In the genomic region with DNA sequence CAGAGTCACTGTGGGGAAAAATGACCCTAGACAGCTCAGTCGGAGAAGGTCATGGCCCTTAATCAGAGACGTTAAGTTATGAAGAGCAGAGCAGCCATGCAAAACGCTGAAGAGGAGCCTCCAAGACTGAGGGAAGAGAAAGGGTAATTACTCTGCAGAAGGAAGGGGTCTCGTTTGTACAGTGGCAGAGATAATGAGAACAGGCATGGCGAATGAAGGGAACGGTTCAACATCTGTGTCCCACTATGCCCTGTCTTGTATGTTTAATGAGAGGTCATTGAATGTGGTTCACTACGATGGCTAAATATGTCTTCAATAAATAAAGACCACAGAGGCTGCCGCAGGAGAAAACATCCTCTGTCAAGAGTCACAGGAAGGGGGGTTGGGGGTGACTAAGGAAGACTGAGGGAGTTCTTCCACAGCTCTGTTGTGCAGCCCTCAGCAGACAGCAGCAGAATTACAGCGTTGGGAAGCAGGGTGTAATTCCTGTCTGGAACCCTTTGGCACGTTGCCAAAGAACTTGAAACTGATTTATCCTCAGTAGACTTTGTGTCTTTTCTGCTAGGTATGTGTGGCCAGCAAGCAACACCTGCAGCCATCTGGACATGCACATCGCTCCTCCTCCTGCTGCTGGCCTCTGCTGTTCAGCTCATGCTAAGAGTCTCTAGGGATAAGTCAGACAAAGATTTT, we compare ENCODE assay signal across 10 mouse cellular contexts.
DNase-seq lines count a peak whose midpoint lies in the region; ATAC-seq and TF ChIP-seq lines count a peak whose summit lies in the region.
"Had no signal": no experiment of that assay in that cellular context is flagged by ENCODE, and none has a peak within 500 bp of the region (broad histone marks: within the 10 kb centered on the region; RNA-seq: fewer than 3 reads in every experiment).

No protein-coding gene starts in this region.

- no peak overlapping the region for H3K27ac ChIP-seq in heart, adult 2 months
- no peak overlapping the region for H3K27ac ChIP-seq in heart, embryonic 12.5 days (ENCODE audit: poor library complexity, severe bottlenecking)
- no peak overlapping the region for H3K27ac ChIP-seq in embryonic facial prominence, embryonic 14.5 days (replicated peaks; ENCODE audit: low read depth, low read length)
- no peak overlapping the region for H3K27ac ChIP-seq in kidney, embryonic 15.5 days
- H3K27ac ChIP-seq in midbrain, postnatal 0 days (ENCODE audit: low read depth, low read length), result no peak overlapping the region
- H3K27ac ChIP-seq in layer of hippocampus, adult 2 months, result no peak overlapping the region
- H3K27ac ChIP-seq: liver, embryonic 13.5 days had no signal

- no peak for ATAC-seq in heart, embryonic 12.5 days (ENCODE audit: insufficient number of reproducible peaks, low FRiP score)
- ATAC-seq in embryonic facial prominence, embryonic 14.5 days (ENCODE audit: low read depth), result peak; percentile 93
- ATAC-seq in kidney, embryonic 15.5 days (replicated peaks; ENCODE audit: low FRiP score), result peak; percentile 94
- no peak for ATAC-seq in midbrain, postnatal 0 days (ENCODE audit: low FRiP score)
- no peak for ATAC-seq in erythroblast, adult 5-6 weeks (replicated peaks; ENCODE audit: low FRiP score, poor library complexity, severe bottlenecking)

- no peak overlapping the region for H3K4me2 ChIP-seq in heart, embryonic 12.5 days
- H3K4me2 ChIP-seq in embryonic facial prominence, embryonic 14.5 days (ENCODE audit: low read depth, low read length), result no peak overlapping the region
- H3K4me2 ChIP-seq in kidney, embryonic 15.5 days, result peak overlapping the region; percentile 16; the same call in 1 of the 2 replicates
- no peak overlapping the region for H3K4me2 ChIP-seq in midbrain, postnatal 0 days (ENCODE audit: low read depth, low read length, poor library complexity, severe bottlenecking)
- H3K4me2 ChIP-seq: liver, embryonic 13.5 days had no signal

- peaks cover 3% of the 10 kb centered on the region for H3K4me1 ChIP-seq in heart, adult 2 months (ENCODE audit: control insufficient read depth, insufficient read depth, low read length)
- H3K4me1 ChIP-seq in heart, embryonic 12.5 days (replicated peaks), result peaks cover 7% of the 10 kb centered on the region; the same call in 1 of the 2 replicates
- peaks cover 7% of the 10 kb centered on the region; the same call in 1 of the 2 replicates for H3K4me1 ChIP-seq in embryonic facial prominence, embryonic 14.5 days (ENCODE audit: control insufficient read depth, insufficient read depth, low read length)
- H3K4me1 ChIP-seq in kidney, embryonic 15.5 days, result peaks cover 13% of the 10 kb centered on the region
- H3K4me1 ChIP-seq in midbrain, postnatal 0 days (ENCODE audit: insufficient read depth, low read length), result no peaks in the 10 kb centered on the region
- H3K4me1 ChIP-seq: liver, embryonic 13.5 days had no signal

- no peak overlapping the region for H3K9ac ChIP-seq in heart, adult 2 months (ENCODE audit: low read depth, low read length)
- no peak overlapping the region for H3K9ac ChIP-seq in heart, embryonic 12.5 days
- no peak overlapping the region for H3K9ac ChIP-seq in embryonic facial prominence, embryonic 14.5 days (ENCODE audit: low read depth, low read length)
- no peak overlapping the region for H3K9ac ChIP-seq in kidney, embryonic 15.5 days
- no peak overlapping the region for H3K9ac ChIP-seq in midbrain, postnatal 0 days (replicated peaks; ENCODE audit: low read length, poor library complexity, severe bottlenecking)
- H3K9ac ChIP-seq: liver, embryonic 13.5 days had no signal

- H3K27me3 ChIP-seq in heart, adult 2 months (ENCODE audit: control insufficient read depth, insufficient read depth, low read length), result no peaks in the 10 kb centered on the region
- H3K27me3 ChIP-seq in heart, embryonic 12.5 days (replicated peaks), result no peaks in the 10 kb centered on the region
- H3K27me3 ChIP-seq in embryonic facial prominence, embryonic 14.5 days (replicated peaks; ENCODE audit: control insufficient read depth, insufficient read depth, low read length), result no peaks in the 10 kb centered on the region
- H3K27me3 ChIP-seq in kidney, embryonic 15.5 days, result no peaks in the 10 kb centered on the region
- no peaks in the 10 kb centered on the region for H3K27me3 ChIP-seq in midbrain, postnatal 0 days (ENCODE audit: insufficient read depth, low read length)
- H3K27me3 ChIP-seq: liver, embryonic 13.5 days had no signal

- 37% methylated on average over 11 of the region's 11 CpGs for WGBS in heart, adult 2 months
- WGBS in heart, embryonic 12.5 days, result 64% methylated on average over 11 of the region's 11 CpGs
- WGBS in embryonic facial prominence, embryonic 14.5 days, result 15% methylated on average over 11 of the region's 11 CpGs
- 12% methylated on average over 11 of the region's 11 CpGs for WGBS in kidney, embryonic 15.5 days
- WGBS in midbrain, postnatal 0 days, result 50% methylated on average over 11 of the region's 11 CpGs

- H3K9me3 ChIP-seq in heart, embryonic 12.5 days (replicated peaks), result no peaks in the 10 kb centered on the region
- H3K9me3 ChIP-seq in embryonic facial prominence, embryonic 14.5 days (ENCODE audit: control insufficient read depth, low read length), result no peaks in the 10 kb centered on the region
- H3K9me3 ChIP-seq in kidney, embryonic 15.5 days (replicated peaks), result no peaks in the 10 kb centered on the region
- no peaks in the 10 kb centered on the region for H3K9me3 ChIP-seq in midbrain, postnatal 0 days (ENCODE audit: low read length)
- H3K9me3 ChIP-seq: liver, embryonic 13.5 days had no signal

- peak; percentile 19 to 22 for DNase-seq in heart, adult 2 months
- peak; percentile 89 for DNase-seq in embryonic facial prominence, embryonic 14.5 days (ENCODE audit: low spot score)
- DNase-seq in midbrain, postnatal 0 days (ENCODE audit: low spot score), result peak; percentile 39
- DNase-seq in layer of hippocampus, adult 2 months (ENCODE audit: low spot score in 2 of 2), result no peak
- DNase-seq in right cerebral cortex, postnatal 25 days, result no peak
- DNase-seq: liver, embryonic 13.5 days; right cerebral cortex, postnatal 4 days had no signal

- TF ChIP-seq CTCF in heart, adult 2 months (IDR thresholded peaks at IDR 0.05), result no peak
- TF ChIP-seq CTCF in midbrain, postnatal 0 days (IDR thresholded peaks at IDR 0.05), result no peak
- TF ChIP-seq CTCF in layer of hippocampus, adult 2 months (conservative IDR thresholded peaks at IDR 0.05), result no peak

- TF ChIP-seq EP300 in heart, adult 2 months (IDR thresholded peaks at IDR 0.05; ENCODE audit: insufficient read depth, low read depth, low read length), result no peak

- H3K79me2 ChIP-seq in heart, adult 2 months (replicated peaks; ENCODE audit: control insufficient read depth, insufficient read depth, low read length), result no peaks in the 10 kb centered on the region

- no peak overlapping the region for H3K4me3 ChIP-seq in heart, adult 2 months
- no peak overlapping the region for H3K4me3 ChIP-seq in heart, embryonic 12.5 days
- H3K4me3 ChIP-seq in embryonic facial prominence, embryonic 14.5 days (ENCODE audit: low read depth, low read length), result no peak overlapping the region
- no peak overlapping the region for H3K4me3 ChIP-seq in kidney, embryonic 15.5 days (replicated peaks)
- no peak overlapping the region for H3K4me3 ChIP-seq in midbrain, postnatal 0 days (ENCODE audit: low read depth, low read length)
- no peak overlapping the region for H3K4me3 ChIP-seq in layer of hippocampus, adult 2 months
- H3K4me3 ChIP-seq: liver, embryonic 13.5 days had no signal

- no peak for TF ChIP-seq POLR2A in heart, adult 2 months (IDR thresholded peaks at IDR 0.05; ENCODE audit: insufficient read depth, low read depth, low read length)

- H3K36me3 ChIP-seq in heart, adult 2 months (ENCODE audit: control insufficient read depth, insufficient read depth, low read length), result peaks cover 4% of the 10 kb centered on the region; the same call in 1 of the 2 replicates
- H3K36me3 ChIP-seq in heart, embryonic 12.5 days, result no peaks in the 10 kb centered on the region
- no peaks in the 10 kb centered on the region for H3K36me3 ChIP-seq in embryonic facial prominence, embryonic 14.5 days (ENCODE audit: control insufficient read depth, insufficient read depth, low read length)
- H3K36me3 ChIP-seq in kidney, embryonic 15.5 days, result no peaks in the 10 kb centered on the region
- H3K36me3 ChIP-seq in midbrain, postnatal 0 days (ENCODE audit: insufficient read depth, low read length), result no peaks in the 10 kb centered on the region
- H3K36me3 ChIP-seq: liver, embryonic 13.5 days had no signal

- intact Hi-C loops in heart, adult 2 months (cut with DNase I), result loop anchor here (10.0 kb wide), 1 partner anchor 219 kb away; no protein-coding TSS in a partner anchor

Comparison
In these comparisons a context has a peak if more than half of its experiments do, and no peak if none do; other contexts are left out.
1. DNase-seq: peak in heart, adult 2 months (2 of 2), embryonic facial prominence, embryonic 14.5 days (single experiment) and midbrain, postnatal 0 days (single experiment); none in layer of hippocampus, adult 2 months (0 of 2) and right cerebral cortex, postnatal 25 days (single experiment).
2. ATAC-seq: peak in embryonic facial prominence, embryonic 14.5 days (single experiment) and kidney, embryonic 15.5 days (single experiment); none in heart, embryonic 12.5 days (single experiment), midbrain, postnatal 0 days (single experiment) and erythroblast, adult 5-6 weeks (single experiment).